Mouse (Mus musculus) forebrain, embryonic 12.5 days (tissue): ENCODE measurements at regions not wholly inside any gene's neighbourhood (a gene's known extent, or its start where the extent isn't known, plus 50 kb on each side); places are given as distances from the start of the nearest gene placed in this dataset.

ENCODE experiments used
- ATAC-seq: fragments of 200-750 bp; cut with Nextera tagmentation; 2 replicates; pipeline ENCODE4 v1.8.0; 2017; ENCODE audit warnings: moderate TSS enrichment; ENCODE audit not compliant: low FRiP score
- H3K27ac ChIP-seq: fragments of 300-500 bp; sonication (generic); 2 replicates; pipeline ENCODE4 v1.5.1; 2016; ENCODE audit warnings: mild to moderate bottlenecking
- H3K27me3 ChIP-seq: fragments of 300-500 bp; sonication (generic); 2 replicates; pipeline ENCODE4 v1.6.1; 2016; ENCODE audit warnings: mild to moderate bottlenecking
- H3K36me3 ChIP-seq: fragments of 300-500 bp; sonication (generic); replicated peaks from 2 replicates; pipeline ENCODE4 v1.6.1; 2016; ENCODE audit warnings: mild to moderate bottlenecking
- H3K4me1 ChIP-seq: fragments of 300-500 bp; sonication (generic); 2 replicates; pipeline ENCODE4 v1.6.1; 2016
- H3K4me2 ChIP-seq: fragments of 300-500 bp; sonication (generic); 2 replicates; pipeline ENCODE4 v1.6.1; 2016; ENCODE audit warnings: mild to moderate bottlenecking, moderate library complexity
- H3K4me3 ChIP-seq: fragments of 300-500 bp; sonication (generic); replicated peaks from 2 replicates; pipeline ENCODE4 v1.5.1; 2016; ENCODE audit warnings: mild to moderate bottlenecking
- H3K9ac ChIP-seq: fragments of 300-500 bp; sonication (generic); 2 replicates; pipeline ENCODE4 v1.6.1; 2016; ENCODE audit warnings: mild to moderate bottlenecking
- H3K9me3 ChIP-seq: fragments of 300-500 bp; sonication (generic); 2 replicates; pipeline ENCODE4 v1.6.1; 2016
- WGBS: fragments of 180-500 bp; shearing (Covaris S2); methylation state at CpG from one replicate; pipeline ENCODE4 v1.1.7; 2016; 5-methylcytosine and 5-hydroxymethylcytosine counted together

DNA sequence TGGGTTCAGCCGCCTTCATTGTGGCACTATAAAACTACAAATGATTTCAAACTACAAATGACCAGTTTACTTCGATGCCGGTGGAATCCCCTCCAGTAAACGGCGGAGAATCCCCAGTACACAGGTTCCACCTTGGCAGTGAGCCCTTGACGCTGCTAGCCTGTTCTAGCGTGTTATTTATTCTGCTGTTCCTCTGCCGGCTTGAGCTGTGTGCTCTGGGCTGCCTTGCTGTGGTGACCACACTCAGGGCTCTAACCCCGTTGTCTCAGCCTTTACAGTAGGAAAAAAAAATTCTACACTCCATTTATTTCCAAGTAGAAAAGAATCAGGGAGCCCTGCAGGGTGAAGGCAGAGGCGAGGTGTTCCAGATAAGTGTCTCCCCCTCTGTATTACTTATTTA lies 80.1 kb upstream of the Pcdh8 start:
- Histone ChIP-seq H3K36me3 (no peaks in the 10 kb centered on the region), H3K27me3 (no peaks in the 10 kb centered on the region), H3K4me1 (peaks cover 28% of the 10 kb centered on the region), H3K9me3 (no peaks in the 10 kb centered on the region), H3K9ac (no peak overlapping the region), H3K4me3 (no peak overlapping the region), H3K27ac (peak overlapping the region; percentile 53), H3K4me2 (no peak overlapping the region)
- WGBS, result 53% methylated on average over 10 of the region's 10 CpGs
- peak; percentile 54; the same call in 1 of the 2 replicates for ATAC-seq

DNA sequence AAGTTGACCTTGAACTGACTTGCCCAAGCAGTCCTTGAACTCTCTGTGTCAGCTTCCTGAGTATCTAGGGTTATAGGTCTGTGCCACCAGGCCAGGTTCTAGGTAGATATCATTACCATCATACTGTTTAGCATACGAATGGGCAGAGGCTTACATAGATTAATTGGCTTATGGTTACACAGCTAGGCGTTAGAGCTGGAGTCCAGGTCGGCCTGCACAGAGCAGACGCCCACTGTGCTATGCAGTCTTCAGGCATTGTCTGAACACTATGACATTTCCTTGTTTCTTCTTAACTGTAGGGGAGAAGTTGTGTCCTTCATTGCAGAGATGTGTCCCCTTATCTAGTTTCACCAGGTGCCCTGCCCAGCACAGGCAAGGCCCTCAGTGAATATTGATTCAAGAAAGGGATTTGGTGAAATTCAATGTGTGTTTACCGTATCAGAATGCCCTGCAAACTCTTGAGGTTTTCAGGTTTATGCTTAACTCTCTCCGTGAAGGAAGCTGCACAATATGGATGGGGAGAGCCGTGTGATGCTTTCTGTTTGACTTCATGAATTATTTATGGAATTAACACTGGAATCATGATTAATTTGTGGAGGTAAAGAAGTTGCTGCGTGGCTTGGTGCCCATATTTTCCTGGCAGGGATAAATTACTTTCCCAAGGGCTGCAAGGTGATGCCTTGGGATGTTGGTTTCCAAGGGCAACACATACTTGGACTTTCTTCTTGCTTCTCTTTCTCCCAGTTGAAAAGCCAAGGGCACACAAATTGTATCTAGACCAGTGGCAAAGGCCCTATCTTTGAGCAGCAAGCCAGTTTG lies 78.7 kb upstream of the Pcdh8 start:
- Histone ChIP-seq H3K4me1 (peaks cover 28% of the 10 kb centered on the region), H3K9me3 (no peaks in the 10 kb centered on the region), H3K36me3 (no peaks in the 10 kb centered on the region), H3K4me2 (no peak overlapping the region), H3K9ac (no peak overlapping the region), H3K27ac (0 out of 2 replicates have a peak overlapping the region, but pooled peaks have one; percentile 42), H3K4me3 (no peak overlapping the region), H3K27me3 (no peaks in the 10 kb centered on the region)
- 43% methylated on average over 8 of the region's 8 CpGs for WGBS
- ATAC-seq, result no peak; the same call in none of the 2 replicates

DNA sequence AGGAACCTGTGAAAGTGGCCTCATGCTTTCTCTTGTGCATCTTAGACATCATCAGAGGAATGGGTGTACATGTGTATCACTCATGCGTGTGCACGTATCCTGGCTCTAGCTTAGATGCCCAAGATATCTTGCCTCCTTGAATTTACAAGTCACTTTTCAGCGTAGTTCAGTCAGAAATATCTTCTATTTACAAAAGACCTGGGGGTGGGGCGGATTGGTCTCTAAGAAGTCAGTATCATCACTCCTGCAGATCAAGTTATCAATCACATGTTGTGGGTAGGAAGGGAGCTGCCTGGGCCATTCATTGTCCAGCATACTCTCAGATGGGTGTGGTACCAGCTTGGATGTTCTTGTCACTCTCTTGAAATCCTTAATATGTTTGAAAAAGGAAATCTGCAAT lies 77.0 kb upstream of the Pcdh8 start:
- Histone ChIP-seq H3K4me1 (peaks cover 29% of the 10 kb centered on the region), H3K27ac (no peak overlapping the region), H3K36me3 (no peaks in the 10 kb centered on the region), H3K27me3 (0 out of 2 replicates have a peak, but pooled peaks cover 8% of the 10 kb centered on the region), H3K4me3 (no peak overlapping the region), H3K9me3 (no peaks in the 10 kb centered on the region), H3K4me2 (no peak overlapping the region), H3K9ac (no peak overlapping the region)
- 88% methylated on average over 4 of the region's 4 CpGs for WGBS
- no peak for ATAC-seq

DNA sequence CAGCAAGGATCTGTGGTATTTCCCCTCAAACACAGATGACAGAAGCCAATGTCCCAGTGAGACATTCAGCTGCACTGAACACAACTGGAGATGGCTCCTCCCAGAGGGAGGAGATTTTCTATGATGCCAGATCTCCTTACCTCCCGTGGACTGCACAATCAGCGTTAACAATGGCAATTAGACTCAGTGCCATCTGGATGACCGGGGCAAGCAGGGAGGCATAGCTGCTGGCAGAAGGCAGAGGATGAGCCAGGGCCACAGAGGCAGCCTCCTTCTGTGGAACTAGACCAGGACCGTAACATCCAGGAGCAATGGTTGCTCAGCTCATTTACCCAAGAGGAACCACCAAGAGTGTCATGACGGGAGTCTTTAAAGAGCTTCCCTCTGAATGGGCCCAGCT lies 73.2 kb upstream of the Pcdh8 start:
- peaks cover 21% of the 10 kb centered on the region for H3K4me1 ChIP-seq
- H3K4me3 ChIP-seq, result no peak overlapping the region
- no peak overlapping the region for H3K4me2 ChIP-seq
- H3K27ac ChIP-seq, result no peak overlapping the region
- peaks cover 13% of the 10 kb centered on the region; the same call in 1 of the 2 replicates for H3K27me3 ChIP-seq
- H3K9me3 ChIP-seq, result no peaks in the 10 kb centered on the region
- ATAC-seq, result no peak
- no peaks in the 10 kb centered on the region for H3K36me3 ChIP-seq
- WGBS, result 82% methylated on average over 5 of the region's 5 CpGs
- H3K9ac ChIP-seq, result no peak overlapping the region

DNA sequence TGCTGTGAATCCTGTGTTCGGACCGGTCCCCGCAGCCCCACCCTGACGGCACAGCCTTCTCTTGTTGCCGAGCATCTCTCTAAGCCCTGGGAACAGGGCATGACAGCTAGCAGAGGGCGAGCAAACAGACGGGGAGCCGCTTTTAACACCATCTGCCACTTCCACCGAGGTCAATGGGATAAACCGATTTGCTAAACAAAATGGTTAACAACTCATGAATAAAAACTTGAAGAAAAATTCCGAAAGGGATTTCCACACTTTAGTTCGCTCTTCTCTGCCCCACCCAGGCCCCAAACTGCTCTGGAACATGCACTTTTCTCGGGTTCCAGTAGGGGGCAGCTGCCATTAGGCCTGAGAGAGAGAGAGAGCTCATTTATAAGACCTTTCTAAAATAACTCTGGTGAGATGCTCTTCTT lies 72.0 kb upstream of the Pcdh8 start:
- WGBS, result 7% methylated on average over 13 of the region's 13 CpGs
- ATAC-seq, result peak; percentile 88
- Histone ChIP-seq H3K4me3 (no peak overlapping the region), H3K9ac (no peak overlapping the region), H3K36me3 (no peaks in the 10 kb centered on the region), H3K27ac (no peak overlapping the region), H3K9me3 (no peaks in the 10 kb centered on the region), H3K4me2 (peak overlapping the region; percentile 24; the same call in 1 of the 2 replicates), H3K4me1 (peaks cover 25% of the 10 kb centered on the region), H3K27me3 (peaks cover 16% of the 10 kb centered on the region; the same call in 1 of the 2 replicates)

DNA sequence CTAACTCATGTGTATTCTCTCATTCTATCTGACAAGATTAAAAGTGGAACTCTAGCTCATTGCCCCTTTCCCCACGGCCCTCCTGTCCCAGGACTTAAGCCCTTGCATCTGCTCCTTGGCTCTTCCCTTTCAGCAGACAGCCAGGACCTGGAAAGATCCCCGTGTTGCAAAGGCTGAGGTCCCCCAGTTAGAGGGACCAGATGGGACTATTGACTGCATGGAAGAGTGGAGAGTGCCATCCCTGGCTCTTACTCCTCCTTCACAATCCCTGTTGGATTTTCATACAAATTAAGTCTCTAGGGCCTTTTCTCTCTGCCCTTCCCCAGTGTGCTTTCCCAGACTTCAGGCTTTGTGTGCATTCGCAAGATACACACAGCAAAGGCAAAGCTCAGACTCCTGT lies 71.6 kb upstream of the Pcdh8 start:
- Histone ChIP-seq H3K4me3 (no peak overlapping the region), H3K9ac (no peak overlapping the region), H3K27ac (no peak overlapping the region; the same call in 1 of the 2 replicates), H3K4me2 (peak overlapping the region; percentile 24; the same call in 1 of the 2 replicates), H3K36me3 (no peaks in the 10 kb centered on the region), H3K9me3 (no peaks in the 10 kb centered on the region), H3K4me1 (peaks cover 25% of the 10 kb centered on the region), H3K27me3 (peaks cover 17% of the 10 kb centered on the region; the same call in 1 of the 2 replicates)
- 17% methylated on average over 3 of the region's 3 CpGs for WGBS
- ATAC-seq, result peak; percentile 67

DNA sequence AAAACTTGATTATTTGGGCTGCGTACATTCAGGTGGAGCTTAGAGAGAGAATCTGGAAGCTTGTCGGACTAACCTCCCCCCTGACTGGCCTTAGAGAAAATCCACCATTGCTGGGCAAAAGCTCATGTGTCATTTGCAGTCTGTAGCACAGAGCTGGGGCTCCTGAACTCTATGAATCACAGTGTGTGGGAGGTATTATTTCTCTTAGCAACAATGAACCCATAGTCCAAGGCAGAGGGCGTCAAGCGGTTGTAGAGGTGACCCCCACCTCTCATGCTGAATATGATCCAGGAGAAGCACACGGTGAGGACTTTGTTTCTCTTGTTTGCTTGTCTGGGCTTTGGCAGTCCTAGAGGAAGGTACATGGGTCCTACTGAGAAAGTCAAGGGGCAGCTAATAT lies 66.0 kb upstream of the Pcdh8 start:
- no peak overlapping the region for H3K9ac ChIP-seq
- 40% methylated on average over 5 of the region's 5 CpGs for WGBS
- H3K4me3 ChIP-seq, result no peak overlapping the region
- no peak overlapping the region for H3K4me2 ChIP-seq
- no peaks in the 10 kb centered on the region for H3K9me3 ChIP-seq
- H3K36me3 ChIP-seq, result no peaks in the 10 kb centered on the region
- peaks cover 9% of the 10 kb centered on the region; the same call in 1 of the 2 replicates for H3K27me3 ChIP-seq
- H3K27ac ChIP-seq, result no peak overlapping the region
- ATAC-seq, result no peak
- H3K4me1 ChIP-seq, result peaks cover 28% of the 10 kb centered on the region

DNA sequence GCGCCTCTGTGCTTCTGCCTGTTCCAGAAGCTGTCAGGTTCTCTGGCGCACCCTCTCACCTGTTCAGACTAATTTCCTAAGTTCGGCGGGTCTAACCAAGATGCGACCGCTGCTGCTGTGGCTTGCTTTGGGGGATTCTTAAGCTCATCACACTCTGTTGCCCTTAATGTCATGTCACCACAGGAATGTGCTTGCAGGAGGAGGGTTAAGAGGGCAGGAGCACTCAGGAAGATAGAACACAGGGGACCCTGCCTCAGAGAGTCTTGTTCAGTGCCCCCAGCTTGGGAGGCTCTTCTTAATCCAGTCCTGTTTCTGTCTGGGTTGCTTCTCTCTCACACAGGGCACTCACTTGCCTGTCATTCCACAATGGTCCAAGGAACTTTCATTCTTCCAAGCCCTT lies 65.1 kb upstream of the Pcdh8 start:
- 96% methylated on average over 6 of the region's 6 CpGs for WGBS
- no peak for ATAC-seq
- H3K4me3 ChIP-seq, result no peak overlapping the region

DNA sequence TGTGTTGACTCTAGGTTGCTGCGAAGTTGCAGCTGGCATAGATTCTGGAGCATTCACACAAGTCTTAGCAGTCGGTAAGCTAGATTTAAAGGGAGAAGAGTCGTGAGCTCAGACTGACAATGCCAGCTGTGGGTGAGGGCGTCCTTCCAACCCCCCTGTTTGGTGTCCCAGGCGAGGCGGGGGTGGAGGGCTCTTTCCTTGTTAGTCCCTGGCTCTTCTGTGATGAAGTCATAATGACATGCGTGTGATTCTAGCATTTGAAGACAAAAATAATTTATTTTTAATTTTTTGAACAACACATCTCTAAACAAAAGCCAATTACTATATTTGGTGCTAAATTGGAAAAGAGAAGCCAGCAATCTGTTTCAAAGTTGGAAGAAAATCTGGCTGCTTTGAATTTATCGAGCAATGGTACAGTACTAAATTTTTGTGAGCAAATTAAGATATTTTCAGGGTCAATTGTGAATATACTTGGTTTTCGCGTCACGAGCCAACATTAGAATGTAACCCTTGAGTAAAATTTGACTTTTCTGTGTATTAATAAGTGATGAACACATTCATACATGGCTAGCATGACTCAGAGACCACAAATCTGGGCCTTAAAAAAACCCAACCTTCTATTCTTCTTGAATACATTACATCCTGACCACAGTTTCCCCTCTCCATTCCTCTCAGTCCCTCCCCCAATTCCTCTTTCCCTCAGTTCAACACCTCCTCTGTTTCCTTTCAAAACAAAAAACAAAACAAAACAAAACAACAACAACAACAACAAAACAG lies 53.7 kb upstream of the Pcdh8 start:
- ATAC-seq, result no peak
- no peak overlapping the region for H3K4me2 ChIP-seq
- no peaks in the 10 kb centered on the region for H3K36me3 ChIP-seq
- WGBS, result 94% methylated on average over 11 of the region's 11 CpGs
- no peak overlapping the region for H3K9ac ChIP-seq
- H3K27ac ChIP-seq, result no peak overlapping the region
- H3K9me3 ChIP-seq, result no peaks in the 10 kb centered on the region
- H3K4me3 ChIP-seq, result no peak overlapping the region
- H3K4me1 ChIP-seq, result peaks cover 24% of the 10 kb centered on the region
- peaks cover 16% of the 10 kb centered on the region; the same call in 1 of the 2 replicates for H3K27me3 ChIP-seq

More for the DNA sequence above, 65.1 kb upstream of the Pcdh8 start:
- Histone ChIP-seq H3K27ac (no peak overlapping the region), H3K27me3 (0 out of 2 replicates have a peak, but pooled peaks cover 4% of the 10 kb centered on the region), H3K4me1 (peaks cover 28% of the 10 kb centered on the region), H3K4me2 (no peak overlapping the region), H3K9ac (no peak overlapping the region), H3K36me3 (no peaks in the 10 kb centered on the region), H3K9me3 (no peaks in the 10 kb centered on the region)

DNA sequence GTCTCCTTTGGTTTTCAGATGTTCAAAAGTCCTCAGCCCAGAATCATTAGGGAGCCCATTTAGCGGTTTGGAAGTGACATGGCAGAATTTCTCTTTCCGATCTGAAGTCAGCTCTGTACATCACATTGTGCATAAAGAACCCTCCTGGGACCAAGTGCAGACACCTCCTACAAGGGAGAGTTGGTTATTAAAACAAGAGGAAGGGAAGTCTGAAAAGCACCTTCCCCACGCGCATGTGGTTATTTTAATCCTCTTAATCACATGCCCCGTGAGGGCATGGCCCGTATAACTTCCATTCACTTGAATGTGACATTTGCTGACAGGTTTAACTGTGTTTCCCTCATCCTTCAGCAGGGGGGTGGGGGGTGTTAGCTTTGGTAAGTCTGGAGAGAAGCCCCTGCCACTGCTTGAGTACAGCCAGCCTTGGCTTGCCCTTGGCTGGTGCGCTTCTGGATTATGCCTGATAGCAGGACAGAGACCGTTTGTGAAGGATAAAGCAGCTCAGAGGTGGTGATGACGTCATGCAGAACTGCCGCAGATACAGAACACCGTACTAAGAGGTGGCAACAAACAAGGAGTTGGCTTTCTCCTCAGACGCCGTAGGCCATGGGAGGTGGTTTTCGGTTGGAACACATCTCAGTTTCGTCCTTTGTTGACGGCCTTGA lies 51.5 kb upstream of the Pcdh8 start:
- ATAC-seq, result peak; percentile 42; the same call in 1 of the 2 replicates
- H3K27me3 ChIP-seq, result peaks cover 16% of the 10 kb centered on the region; the same call in 1 of the 2 replicates
- no peaks in the 10 kb centered on the region for H3K36me3 ChIP-seq
- no peak overlapping the region for H3K4me3 ChIP-seq
- no peak overlapping the region for H3K9ac ChIP-seq
- H3K27ac ChIP-seq, result peak overlapping the region; percentile 67
- WGBS, result 53% methylated on average over 16 of the region's 16 CpGs
- no peaks in the 10 kb centered on the region for H3K9me3 ChIP-seq
- peaks cover 24% of the 10 kb centered on the region for H3K4me1 ChIP-seq
- H3K4me2 ChIP-seq, result 0 out of 2 replicates have a peak overlapping the region, but pooled peaks have one; percentile 4

DNA sequence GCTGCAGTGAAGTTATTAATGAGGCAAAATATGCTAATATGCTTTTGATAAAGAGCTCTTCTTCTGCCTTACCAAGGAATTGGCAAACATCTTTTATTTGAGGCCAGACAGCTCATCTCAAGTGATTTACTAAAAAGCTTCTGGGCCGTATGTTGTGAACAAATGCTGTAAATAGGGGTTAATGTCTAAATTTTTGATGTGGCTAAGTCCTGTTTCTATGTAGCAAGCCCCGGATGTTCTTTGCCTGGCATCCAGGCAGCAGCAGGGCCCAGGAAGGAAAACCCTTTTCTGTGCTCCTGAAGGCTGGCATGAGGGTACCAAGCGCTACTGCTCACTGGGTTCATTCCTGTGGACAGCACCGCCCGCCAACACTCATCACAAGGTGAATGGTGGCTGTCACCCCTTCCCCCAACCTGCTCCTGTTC lies 50.9 kb upstream of the Pcdh8 start:
- Histone ChIP-seq H3K27me3 (peaks cover 16% of the 10 kb centered on the region; the same call in 1 of the 2 replicates), H3K27ac (peak overlapping the region; percentile 67), H3K9me3 (no peaks in the 10 kb centered on the region), H3K4me3 (no peak overlapping the region), H3K9ac (no peak overlapping the region), H3K4me2 (0 out of 2 replicates have a peak overlapping the region, but pooled peaks have one; percentile 4), H3K4me1 (peaks cover 24% of the 10 kb centered on the region), H3K36me3 (no peaks in the 10 kb centered on the region)
- peak; percentile 64 for ATAC-seq
- 48% methylated on average over 5 of the region's 5 CpGs for WGBS
